Mouse (Mus musculus) kidney, embryonic 14.5 days (tissue): ENCODE measurements around the gene Klra2. TPM values are rescaled to one million over a fixed set of nuclear protein-coding genes. Genes with fewer than 3 reads are reported as not detected.

Source experiments
- ATAC-seq: fragments of 200-750 bp; cut with Nextera tagmentation; 2 replicates; pipeline ENCODE4 v1.8.0; 2017; ENCODE audit warnings: moderate number of reproducible peaks, mild to moderate bottlenecking, moderate TSS enrichment, moderate library complexity; ENCODE audit not compliant: low FRiP score, low TSS enrichment
- H3K27ac ChIP-seq: fragments of 300-500 bp; sonication (generic); 2 replicates; pipeline ENCODE4 v1.5.1; 2014; ENCODE audit warnings: low read depth, mild to moderate bottlenecking, low read length, moderate library complexity, mixed read lengths
- H3K27me3 ChIP-seq: fragments of 300-500 bp; sonication (generic); 2 replicates; pipeline ENCODE4 v1.6.1; 2014; ENCODE audit warnings: mild to moderate bottlenecking, low read length; ENCODE audit not compliant: control insufficient read depth, insufficient read depth
- H3K36me3 ChIP-seq: fragments of 300-500 bp; sonication (generic); 2 replicates; pipeline ENCODE4 v1.6.1; 2014; ENCODE audit warnings: low read length, mixed read lengths; ENCODE audit not compliant: control insufficient read depth, insufficient read depth
- H3K4me1 ChIP-seq: fragments of 300-500 bp; sonication (generic); 2 replicates; pipeline ENCODE4 v1.6.1; 2014; ENCODE audit warnings: low read length, mixed read lengths; ENCODE audit not compliant: control insufficient read depth, insufficient read depth
- H3K4me2 ChIP-seq: fragments of 300-500 bp; sonication (generic); replicated peaks from 2 replicates; pipeline ENCODE4 v1.6.1; 2014; ENCODE audit warnings: low read depth, mild to moderate bottlenecking, low read length
- H3K4me3 ChIP-seq: fragments of 300-500 bp; sonication (generic); 2 replicates; pipeline ENCODE4 v1.5.1; 2014; ENCODE audit warnings: mild to moderate bottlenecking, low read length
- H3K9ac ChIP-seq: fragments of 300-500 bp; sonication (generic); 2 replicates; pipeline ENCODE4 v1.6.1; 2014; ENCODE audit warnings: low read depth, mild to moderate bottlenecking, low read length, moderate library complexity
- H3K9me3 ChIP-seq: fragments of 300-500 bp; sonication (generic); 2 replicates; pipeline ENCODE4 v1.6.1; 2016; ENCODE audit warnings: low read length; ENCODE audit not compliant: control insufficient read depth
- whole genome bisulfite sequencing: fragments of 180-500 bp; shearing (Covaris S2); extraction: QIAGEN DNeasy Blood & Tissue Kit; methylation state at CpG from one replicate; pipeline ENCODE4 v1.1.7; 2014; 5-methylcytosine and 5-hydroxymethylcytosine counted together
- polyA plus RNA-seq: library from polyadenylated mRNA; unstranded; fragments of >200 nt; fragmentation: Nextera tagmentation; extraction: Ambion mirVana; gene quantifications from 2 replicates; pipeline ENCODE4 v1.2.1, GENCODE M21; 2014

Gene Klra2
- polyA plus RNA-seq, 1 experiment from 2014 or later: not detected

DNA sequence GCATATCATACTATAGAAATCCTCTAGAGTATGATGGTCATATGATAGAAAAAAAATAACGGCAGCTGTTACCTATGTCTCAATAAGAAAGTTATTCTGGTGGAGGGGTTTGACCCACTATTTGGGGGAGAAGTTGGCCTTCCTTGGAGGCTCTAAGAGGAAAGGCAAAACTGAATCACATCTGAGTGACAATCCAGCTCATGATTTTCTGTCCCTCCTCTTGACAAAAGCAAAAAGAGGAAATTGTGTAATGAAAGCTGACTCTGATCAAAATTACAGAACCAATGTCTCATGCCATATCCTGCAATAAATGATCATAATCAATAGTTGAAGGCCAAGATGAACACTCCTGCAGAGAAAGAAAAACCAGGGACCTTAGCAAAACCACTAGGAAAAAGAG lies 25.1 kb upstream of the Klra2 start:
- Histone ChIP-seq H3K27me3 (no peaks in the 10 kb centered on the region), H3K9me3 (no peaks in the 10 kb centered on the region), H3K4me1 (no peaks in the 10 kb centered on the region), H3K36me3 (peaks cover 5% of the 10 kb centered on the region; the same call in 1 of the 2 replicates), H3K27ac (no peak overlapping the region), H3K4me3 (no peak overlapping the region), H3K9ac (no peak overlapping the region), H3K4me2 (no peak overlapping the region)
- WGBS: 91% methylated on average over 1 of the region's 1 CpGs
- ATAC-seq: no peak

DNA sequence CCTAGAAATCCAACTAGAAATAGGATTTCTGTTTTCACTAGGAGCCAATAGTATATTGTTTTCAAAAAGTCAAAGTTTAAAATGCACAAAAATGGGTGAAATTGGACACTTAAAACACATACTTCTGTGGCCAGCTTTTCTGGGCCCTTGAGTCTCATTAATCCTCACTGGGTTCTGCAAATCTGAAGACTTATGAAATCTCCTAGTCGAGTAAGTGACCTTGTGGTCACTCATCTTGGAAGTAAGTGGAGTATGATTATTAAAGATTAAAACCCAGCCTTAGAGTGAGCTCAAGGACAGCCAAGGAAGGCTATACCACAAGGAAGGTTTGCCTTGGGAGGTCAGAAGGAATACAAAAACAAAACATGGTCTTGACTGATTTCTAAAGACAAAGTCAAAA lies 23.1 kb upstream of the Klra2 start:
- Histone ChIP-seq H3K36me3 (no peaks in the 10 kb centered on the region), H3K4me3 (no peak overlapping the region), H3K4me1 (no peaks in the 10 kb centered on the region), H3K27ac (no peak overlapping the region), H3K4me2 (no peak overlapping the region), H3K27me3 (no peaks in the 10 kb centered on the region), H3K9me3 (no peaks in the 10 kb centered on the region), H3K9ac (no peak overlapping the region)
- ATAC-seq: no peak
- 64% methylated on average over 1 of the region's 1 CpGs for WGBS

DNA sequence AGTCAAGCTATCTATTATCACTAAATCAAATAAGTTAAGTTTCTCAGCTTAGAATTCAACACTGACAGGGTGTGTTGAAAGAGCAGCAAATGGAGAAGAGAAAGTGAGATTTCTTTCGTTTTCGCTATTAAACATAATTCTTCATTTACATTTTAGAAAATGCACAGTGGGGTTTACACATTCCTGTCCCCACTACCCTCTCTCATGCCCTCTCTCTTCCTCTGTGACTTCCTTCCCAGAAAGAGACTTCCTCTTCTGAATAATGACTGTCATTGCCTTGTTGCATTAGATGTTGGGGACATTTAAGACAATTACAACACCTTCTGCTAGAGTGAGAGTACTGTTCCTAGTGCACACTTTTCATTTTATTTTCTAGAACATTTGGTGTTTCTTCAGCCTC lies 22.4 kb upstream of the Klra2 start:
- Histone ChIP-seq H3K27ac (no peak overlapping the region), H3K9me3 (no peaks in the 10 kb centered on the region), H3K9ac (no peak overlapping the region), H3K4me1 (no peaks in the 10 kb centered on the region), H3K27me3 (no peaks in the 10 kb centered on the region), H3K36me3 (no peaks in the 10 kb centered on the region), H3K4me3 (no peak overlapping the region), H3K4me2 (no peak overlapping the region)
- no peak for ATAC-seq
- 94% methylated on average over 2 of the region's 2 CpGs for WGBS

DNA sequence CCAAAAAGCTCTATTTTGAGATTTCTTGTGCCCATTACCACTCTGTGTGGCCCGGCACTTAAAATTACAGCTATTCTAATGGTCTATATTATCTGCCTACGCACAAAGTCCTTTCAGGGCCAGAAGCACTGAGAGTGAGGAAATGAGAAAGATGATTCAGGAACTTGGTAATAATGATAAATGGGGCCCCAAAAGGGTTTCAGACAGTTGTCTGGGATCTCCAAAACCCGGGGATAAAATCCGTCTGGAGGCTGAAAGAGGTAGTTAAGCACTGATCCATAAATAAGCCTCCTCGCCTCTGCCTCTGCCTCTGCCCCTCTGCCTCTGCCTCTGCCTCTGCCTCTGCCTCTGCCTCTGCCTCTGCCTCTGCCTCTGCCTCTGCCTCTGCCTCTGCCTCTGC lies 17.0 kb upstream of the Klra2 start:
- Histone ChIP-seq H3K9me3 (no peaks in the 10 kb centered on the region), H3K4me2 (no peak overlapping the region), H3K36me3 (no peaks in the 10 kb centered on the region), H3K27me3 (no peaks in the 10 kb centered on the region), H3K4me3 (no peak overlapping the region), H3K9ac (no peak overlapping the region), H3K27ac (no peak overlapping the region), H3K4me1 (no peaks in the 10 kb centered on the region)
- 83% methylated on average over 5 of the region's 5 CpGs for WGBS
- ATAC-seq: no peak

DNA sequence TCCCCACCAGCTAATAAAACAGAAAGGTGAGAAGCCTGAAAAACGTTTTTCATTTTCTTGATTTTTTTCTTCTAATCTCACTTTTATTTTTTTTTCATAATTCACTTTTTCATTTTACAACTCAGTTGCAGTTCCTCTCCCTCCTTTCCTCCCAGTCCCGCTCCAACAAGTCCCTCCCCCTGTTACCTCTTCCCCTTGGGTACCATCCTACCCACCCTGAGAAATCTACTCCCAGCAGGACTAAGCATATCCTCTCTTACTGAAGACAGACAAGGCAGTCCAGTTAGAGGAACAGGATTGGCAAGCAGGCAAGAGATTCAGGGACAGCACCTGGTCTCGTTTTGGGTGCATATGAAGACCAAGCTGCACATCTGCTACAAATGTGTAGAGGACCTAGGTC lies 15.6 kb upstream of the Klra2 start:
- WGBS: 70% methylated on average over 3 of the region's 3 CpGs
- Histone ChIP-seq H3K4me1 (no peaks in the 10 kb centered on the region), H3K9me3 (no peaks in the 10 kb centered on the region)

DNA sequence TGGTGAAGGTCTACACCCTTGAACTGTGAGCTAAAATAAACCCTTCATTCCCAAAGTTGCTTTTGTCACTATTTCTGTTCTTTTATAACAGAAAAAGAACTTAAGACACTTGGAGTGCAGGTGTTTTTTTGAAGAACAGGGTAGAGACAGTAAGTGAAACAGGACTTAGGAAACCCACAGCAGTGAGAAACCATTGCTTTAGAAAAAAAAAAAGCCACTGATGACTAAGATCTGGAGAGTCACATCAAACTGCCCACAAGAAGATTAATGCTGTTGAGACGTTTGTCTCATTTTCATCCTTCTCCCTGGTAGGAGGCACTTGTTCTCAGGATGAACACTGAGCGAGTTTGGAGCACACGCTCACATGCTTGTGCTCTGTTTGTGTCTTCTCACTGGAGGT lies 14.8 kb upstream of the Klra2 start:
- Histone ChIP-seq H3K4me1 (no peaks in the 10 kb centered on the region), H3K9ac (no peak overlapping the region), H3K27ac (no peak overlapping the region), H3K4me3 (no peak overlapping the region), H3K36me3 (no peaks in the 10 kb centered on the region), H3K4me2 (no peak overlapping the region), H3K9me3 (no peaks in the 10 kb centered on the region), H3K27me3 (no peaks in the 10 kb centered on the region)
- WGBS: 75% methylated on average over 3 of the region's 3 CpGs
- ATAC-seq: no peak

More for the DNA sequence above, 15.6 kb upstream of the Klra2 start:
- Histone ChIP-seq H3K27ac (no peak overlapping the region), H3K9ac (no peak overlapping the region), H3K36me3 (no peaks in the 10 kb centered on the region), H3K4me3 (no peak overlapping the region), H3K27me3 (no peaks in the 10 kb centered on the region), H3K4me2 (no peak overlapping the region)
- ATAC-seq: no peak

DNA sequence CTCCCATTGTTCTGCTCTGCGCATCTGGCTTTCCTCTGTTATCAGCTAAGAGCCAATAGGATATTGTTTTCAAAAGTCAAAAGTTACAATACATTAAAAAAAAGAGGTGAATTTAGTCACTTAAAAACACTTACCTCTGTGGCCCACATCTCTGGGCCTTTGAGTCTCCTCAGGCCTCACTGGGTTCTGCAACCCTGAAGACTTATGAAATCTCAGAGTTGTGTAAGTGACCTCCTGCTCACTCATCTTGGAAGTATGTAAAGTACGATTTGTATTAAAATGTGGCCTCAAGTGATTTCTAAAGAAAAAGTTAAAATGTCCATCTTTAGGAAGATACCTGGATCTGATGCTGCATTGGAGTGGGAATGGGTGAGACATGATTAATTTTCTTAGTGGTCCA lies 2.1 kb downstream of the Klra2 start:
- Histone ChIP-seq H3K4me3 (no peak overlapping the region), H3K9me3 (no peaks in the 10 kb centered on the region), H3K27me3 (no peaks in the 10 kb centered on the region), H3K4me1 (no peaks in the 10 kb centered on the region), H3K36me3 (no peaks in the 10 kb centered on the region), H3K27ac (no peak overlapping the region), H3K4me2 (no peak overlapping the region), H3K9ac (no peak overlapping the region)
- 80% methylated on average over 2 of the region's 2 CpGs for WGBS
- no peak for ATAC-seq

Other genes with a start within 250 kb of the Klra2 start
- 75.4 and 89.7 TPM in 2 replicates for gene Magohb, start 45.9 kb upstream of the Klra2 start, polyA plus RNA-seq
- 3.6 and 5.0 TPM in 2 replicates for gene Styk1, start 106.2 kb upstream of the Klra2 start, polyA plus RNA-seq
- 71.3 and 78.2 TPM in 2 replicates for gene Ybx3, start 141.1 kb upstream of the Klra2 start, polyA plus RNA-seq
- not detected in 2 replicates for gene 5430401F13Rik, start 239.0 kb upstream of the Klra2 start, polyA plus RNA-seq
- gene Gm6619, start 239.0 kb upstream of the Klra2 start, polyA plus RNA-seq: not detected in 2 replicates